Mouse (Mus musculus) monocyte, adult 5-6 weeks (primary cell): ENCODE results near the gene Wnt11. TPM values are rescaled to one million over a fixed set of nuclear protein-coding genes. Genes with fewer than 3 reads are reported as not detected.

ENCODE experiments used
- ATAC-seq: fragments of 153-309, 156-312 bp; replicated peaks from 2 replicates; pipeline ENCODE4 v1.8.0; 2017; ENCODE audit warnings: mild to moderate bottlenecking; ENCODE audit not compliant: low TSS enrichment, insufficient number of reproducible peaks, severe bottlenecking, poor library complexity, low FRiP score
- total RNA-seq: library from RNA; stranded (forward); fragments of 200-1000, 200-491, 200-594 nt; gene quantifications from 3 replicates; pipeline ENCODE4 v1.2.3, GENCODE M21; 2017

Wnt11 gene
- total RNA-seq, 1 experiment from 2014 or later: 6.3 TPM

DNA sequence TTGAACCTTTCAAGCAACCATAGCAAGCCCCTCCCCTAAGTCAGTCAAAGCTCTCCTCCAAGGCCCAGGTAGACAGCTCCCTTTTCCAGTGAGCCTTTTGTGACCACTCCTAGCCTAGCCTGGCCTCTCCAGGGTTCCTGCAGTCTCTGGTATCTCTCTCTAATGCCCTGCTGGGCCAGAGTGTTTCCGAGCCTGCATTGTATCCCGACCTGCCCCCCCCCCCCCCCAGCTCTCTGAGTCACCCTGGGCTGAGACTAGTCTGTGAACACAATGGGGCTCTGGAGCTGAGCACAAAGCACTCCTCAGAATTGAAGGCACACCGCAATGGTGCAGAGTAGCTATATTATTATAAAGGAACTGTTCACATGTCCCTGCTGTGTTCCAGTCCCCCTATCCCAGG is 21.2 kb downstream of the Wnt11 start:
- ATAC-seq: no peak

- ATAC-seq: no peak
These were observed 22.2 kb downstream of the Wnt11 start for GRCm38 (mm10) chr7:98857094-98857493.

DNA sequence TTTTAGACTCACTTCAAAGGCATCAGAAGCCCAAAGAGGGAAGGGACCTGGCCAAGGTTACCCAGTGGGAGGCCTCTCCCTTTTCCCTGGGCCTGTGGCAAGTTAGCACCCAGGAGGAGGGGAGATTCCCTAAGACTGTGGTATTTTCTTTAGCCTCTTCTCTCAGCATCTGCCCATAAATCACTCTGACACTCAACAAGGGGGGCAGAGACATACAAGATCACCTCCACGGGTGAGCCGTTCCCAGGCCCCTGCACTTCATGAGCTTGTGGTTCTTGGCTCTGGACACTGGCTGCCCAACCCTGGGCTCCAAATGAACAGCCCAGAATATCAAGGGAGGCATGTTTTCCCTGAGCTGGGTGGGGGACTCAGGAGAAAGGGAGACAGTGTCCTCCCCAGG is 26.1 kb downstream of the Wnt11 start:
- ATAC-seq: no peak

DNA sequence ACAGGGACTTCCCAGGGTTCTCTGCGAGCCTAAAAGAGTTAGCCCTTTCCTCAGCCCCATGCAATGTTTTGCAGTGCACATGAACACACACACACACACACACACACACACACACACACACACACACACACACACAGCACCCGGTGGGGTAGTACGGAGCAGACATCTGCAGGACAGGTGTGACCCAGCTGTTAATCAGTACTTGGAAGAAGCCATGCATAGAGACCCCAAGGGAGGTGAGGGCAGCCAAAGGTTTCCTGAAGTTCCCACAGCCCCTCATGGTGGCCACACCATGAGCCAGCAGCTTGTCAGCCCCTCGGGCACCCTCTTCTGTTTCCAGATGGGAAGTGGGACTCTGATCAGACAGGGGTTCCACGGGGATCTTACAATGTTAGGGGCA is 28.1 kb downstream of the Wnt11 start:
- ATAC-seq: no peak

DNA sequence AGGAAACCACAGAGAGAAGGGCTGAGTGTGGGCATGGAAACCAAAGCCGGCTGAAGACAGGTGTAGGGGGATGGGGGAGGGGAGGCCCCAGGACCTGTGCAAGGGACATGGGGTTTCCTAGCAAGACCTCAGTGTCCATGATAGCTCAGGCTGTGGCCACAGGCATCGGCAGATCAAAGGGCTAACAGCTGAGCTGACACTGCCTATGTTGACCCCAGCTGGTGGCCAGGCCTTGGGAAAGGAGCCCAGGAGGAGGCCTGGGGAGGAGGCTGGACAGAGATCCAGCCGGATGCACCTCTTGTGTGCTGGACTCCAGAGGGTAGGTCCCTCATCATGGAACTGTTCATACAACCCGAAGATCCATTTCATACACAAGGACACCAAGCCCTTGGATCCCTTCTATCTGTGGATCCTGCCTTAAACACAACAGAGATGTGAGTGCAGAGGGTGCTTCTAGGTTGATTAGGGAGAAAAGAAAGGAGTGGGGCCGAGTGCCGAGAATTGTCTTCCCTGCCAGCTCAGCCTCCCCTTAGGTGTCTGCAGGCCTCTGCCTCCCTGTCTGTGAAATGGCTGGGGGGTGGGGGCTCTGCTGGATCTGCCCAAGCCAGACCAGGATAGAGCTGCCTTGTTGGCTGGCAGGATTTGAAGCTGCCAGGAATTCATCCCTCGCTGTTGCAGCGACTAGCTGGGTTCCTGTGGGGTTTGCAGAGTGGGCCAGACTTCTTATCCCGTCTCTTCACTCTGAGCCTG is 29.2 kb downstream of the Wnt11 start:
- no peak for ATAC-seq

- no peak for ATAC-seq
These were observed 32.3 kb downstream of the Wnt11 start for GRCm38 (mm10) chr7:98867053-98867793.

DNA sequence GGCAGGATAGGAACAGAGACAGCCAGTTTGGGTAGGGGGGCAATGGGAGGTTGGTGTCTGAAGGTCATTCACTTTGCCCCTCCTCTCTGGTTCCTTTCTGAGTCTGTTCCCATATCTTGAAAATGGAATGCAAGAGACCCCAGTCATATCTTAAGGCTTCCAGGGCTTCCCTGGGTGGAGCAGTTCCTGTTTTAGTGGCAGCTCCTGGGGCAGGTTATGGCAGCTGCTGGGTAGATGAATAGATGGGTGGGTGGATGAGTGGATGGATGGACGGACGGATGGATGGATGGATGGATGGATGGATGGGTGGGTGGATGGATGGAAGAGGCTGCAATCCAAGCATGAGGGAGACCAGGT is 32.9 kb downstream of the Wnt11 start:
- no peak for ATAC-seq

DNA sequence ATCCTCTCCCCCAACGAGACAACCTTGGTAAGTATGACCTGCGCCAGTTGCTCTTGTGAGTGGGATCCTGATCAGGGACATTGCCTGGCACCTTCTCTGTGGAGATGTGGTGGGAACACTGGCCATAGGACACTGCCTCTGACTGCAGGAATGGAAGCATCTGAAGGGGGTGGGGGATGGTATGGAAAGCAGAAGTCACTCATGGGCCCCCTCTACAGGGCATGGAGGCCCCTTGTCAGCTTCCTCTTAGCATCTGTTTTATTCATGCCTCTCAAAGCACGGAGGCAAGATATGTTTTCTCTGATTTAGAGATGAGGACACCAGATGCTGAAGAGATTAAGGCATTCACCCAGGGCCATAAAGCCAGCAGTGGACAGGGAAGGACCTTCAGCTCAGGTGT is 34.2 kb downstream of the Wnt11 start:
- ATAC-seq: peak; percentile 52

DNA sequence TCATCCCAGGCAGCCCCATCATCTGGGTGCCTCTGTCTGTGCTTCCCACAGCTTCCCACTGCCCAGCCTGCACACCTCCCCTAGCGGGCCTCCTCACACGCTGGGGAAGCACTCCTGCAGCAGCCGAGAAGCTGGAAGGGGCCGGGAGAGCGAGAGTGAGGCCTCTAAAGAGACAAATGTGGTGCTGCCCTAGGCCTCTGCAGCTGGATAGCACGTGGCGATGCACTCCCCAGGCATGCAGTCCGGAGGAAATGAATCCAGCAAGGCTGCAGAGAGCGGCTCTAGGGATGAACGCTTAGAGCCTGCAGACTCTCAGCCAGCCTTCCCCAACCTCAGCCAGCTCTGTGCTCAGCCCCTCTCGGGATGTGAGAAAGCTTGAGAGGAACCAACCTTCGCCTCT is 35.9 kb downstream of the Wnt11 start:
- ATAC-seq: no peak

DNA sequence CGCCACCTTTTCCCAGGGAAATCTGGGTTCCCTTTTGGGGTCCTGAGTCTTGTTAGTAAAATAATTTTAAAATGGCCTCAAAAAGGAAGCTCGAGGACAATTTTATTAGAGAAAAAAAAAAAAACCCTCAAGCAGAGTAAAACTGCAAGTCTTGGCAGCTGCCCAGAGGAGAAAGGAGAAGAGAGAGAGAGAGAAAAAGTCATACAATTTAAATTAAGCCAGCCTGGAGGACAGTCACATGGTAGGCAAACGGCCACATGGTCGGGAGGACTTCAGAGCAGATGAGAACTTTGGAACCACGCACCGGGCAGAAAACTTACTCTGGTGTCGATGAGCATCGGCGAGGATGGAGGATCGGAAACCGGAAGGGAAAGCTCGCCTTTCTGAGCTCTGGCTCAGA is 37.0 kb downstream of the Wnt11 start:
- ATAC-seq: no peak

- ATAC-seq: no peak
These were observed 38.4 kb downstream of the Wnt11 start for GRCm38 (mm10) chr7:98873316-98873715.

- ATAC-seq: no peak
These were observed 39.6 kb downstream of the Wnt11 start for GRCm38 (mm10) chr7:98874411-98874951.

DNA sequence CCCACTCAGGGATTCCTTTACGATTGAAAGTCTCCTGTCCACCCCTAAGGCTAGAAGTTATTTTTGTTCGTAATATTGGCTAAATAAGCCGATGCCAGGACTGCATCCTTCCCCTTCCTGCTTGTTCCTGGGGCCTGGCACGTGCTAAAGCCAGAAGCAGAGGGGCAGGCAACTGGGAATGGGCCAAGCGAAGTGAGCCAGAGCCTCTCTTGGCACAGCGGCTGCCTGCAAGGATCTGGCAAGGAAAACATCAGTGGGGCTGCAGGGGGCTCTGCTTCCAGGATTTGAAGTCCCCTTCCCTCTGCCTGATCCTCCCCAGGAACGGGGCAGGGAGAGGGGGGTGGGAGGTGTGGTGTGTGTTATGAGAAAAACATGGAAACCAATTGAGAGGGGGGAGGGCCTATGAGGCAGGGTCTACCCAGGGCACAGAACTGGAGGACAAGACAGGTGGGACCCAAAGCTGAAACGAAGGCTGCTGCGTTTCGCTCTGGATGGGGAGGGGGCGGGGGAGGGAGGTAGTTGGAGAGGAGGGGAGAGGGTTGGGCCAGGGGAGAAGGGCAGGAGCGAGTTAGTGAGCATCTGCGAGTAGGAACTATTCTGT is 40.6 kb downstream of the Wnt11 start:
- no peak for ATAC-seq

DNA sequence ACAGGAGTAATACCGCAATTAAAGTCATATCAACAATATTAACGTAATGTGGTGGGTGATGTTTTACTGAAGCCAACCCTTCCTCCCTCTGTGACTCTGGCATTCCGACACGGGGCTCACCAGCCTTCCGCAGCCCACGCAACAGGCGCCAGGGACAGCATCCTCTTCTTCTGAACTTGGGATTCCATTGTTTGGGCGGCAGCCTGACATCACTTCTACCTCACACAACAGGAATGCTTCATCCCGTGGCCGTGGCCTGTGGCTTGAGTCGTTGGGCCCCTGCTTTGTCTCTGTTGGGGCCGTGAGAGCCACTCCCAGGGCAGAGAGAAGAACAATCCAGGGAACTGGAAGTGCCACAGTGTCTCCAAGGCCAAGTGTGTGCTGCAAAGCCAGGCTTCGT is 41.2 kb downstream of the Wnt11 start:
- no peak for ATAC-seq

DNA sequence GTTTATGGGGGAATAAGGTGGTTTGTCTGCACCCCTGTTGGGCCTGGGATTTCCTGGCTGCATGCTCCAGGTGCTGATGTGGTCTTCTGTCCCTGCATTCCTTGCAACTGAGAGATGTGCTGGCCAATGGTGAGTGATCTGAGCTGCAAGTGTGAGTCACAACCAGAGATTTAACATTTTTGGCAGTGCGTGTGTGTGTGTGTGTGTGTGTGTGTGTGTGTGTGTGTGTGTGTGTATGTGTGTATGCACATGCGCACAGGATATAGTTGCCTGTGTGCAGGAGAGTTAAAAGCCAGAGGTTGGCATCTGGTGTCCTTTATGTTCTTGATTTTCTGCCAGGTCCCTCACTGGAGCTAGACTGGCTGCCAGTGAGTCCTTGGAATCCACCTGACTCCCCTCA is 44.3 kb downstream of the Wnt11 start:
- ATAC-seq: no peak

DNA sequence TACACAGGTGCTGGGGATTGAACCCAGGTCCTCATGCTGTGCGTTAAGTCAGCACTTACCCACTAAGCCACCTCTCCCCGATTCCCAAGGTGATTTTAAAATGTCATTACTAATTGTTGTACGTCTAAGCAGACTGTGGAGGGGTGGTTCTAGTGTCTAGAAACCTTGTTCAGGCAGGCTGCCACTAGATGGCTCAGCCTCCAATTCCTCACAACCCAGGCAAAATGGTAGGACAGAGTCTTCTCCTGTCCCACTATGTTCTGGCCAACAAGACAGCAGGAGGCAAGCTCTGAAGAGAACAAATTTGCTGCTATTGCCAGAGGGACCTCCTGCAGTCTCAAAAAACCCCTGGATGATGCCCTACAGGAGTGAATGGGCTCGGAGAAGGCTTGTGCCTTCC is 47.0 kb downstream of the Wnt11 start:
- no peak for ATAC-seq

DNA sequence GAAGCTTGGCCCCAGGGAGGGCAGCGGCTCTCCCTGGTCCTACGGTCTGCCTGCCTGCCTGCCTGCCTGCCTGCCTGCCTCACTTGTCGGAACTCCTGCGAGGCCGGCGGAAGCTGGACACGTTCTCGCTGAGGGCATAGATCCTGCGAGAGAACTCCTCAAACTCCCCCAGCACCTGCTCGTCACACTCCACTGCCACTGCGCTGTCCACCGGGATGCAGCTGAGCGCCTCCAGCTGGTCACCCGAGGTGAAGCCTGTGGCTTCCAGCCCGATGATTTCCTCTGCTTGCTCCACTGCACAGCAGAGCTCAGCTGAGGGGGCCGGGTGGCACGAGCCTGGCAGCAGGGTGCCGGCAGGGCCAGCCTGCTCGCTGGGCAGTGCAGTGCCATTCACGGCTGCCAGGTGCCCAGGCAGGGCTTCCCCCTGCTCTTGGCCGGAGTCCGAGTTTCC is 52.9 kb downstream of the Wnt11 start:
- no peak for ATAC-seq

DNA sequence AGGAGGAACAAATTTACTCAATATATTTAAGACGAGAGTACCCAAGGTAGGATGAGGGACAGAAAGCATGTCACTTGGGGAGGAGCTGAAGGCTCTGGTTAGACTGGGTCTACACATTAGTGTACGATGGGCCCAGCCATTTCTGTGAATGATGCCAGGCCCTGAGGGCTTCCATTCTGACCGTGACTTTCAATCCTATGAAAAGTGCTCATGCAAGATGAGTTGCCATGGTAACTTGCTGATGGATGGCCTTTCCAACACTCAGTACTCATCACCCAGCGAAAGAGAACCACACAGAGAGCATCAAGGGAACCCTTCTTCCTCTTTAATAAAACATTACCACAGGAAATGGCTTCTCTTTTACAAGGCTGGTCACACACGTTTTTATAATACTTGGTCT is 53.9 kb downstream of the Wnt11 start:
- no peak for ATAC-seq

GRCm38 (mm10) chr7:98889211-98889610 is 54.3 kb downstream of the Wnt11 start:
- no peak for ATAC-seq

DNA sequence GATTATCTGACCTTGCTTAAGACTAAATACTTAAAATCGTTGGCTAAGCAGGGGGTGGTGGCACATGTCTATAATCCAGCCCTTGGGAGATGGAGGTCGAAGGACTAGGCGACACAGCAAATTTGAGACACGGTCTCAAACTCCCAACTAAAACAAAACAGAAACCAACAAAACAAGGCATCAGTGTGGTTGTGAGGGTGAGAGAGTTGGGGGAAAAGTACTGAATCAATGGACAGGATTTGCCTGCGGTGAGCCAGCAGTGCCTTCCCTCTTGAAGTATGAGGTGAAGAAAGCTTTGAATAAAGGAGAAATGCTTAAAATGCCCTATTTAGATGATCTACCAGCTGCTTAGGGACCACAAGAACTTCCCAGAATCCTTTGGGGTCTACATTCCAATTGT is 58.2 kb downstream of the Wnt11 start:
- ATAC-seq: no peak
